ENCODE assay signal across 22 mouse cellular contexts in genomic region chr10:56474951-56475350, GRCm38 (mm10).
"Had no signal": no experiment of that assay in that cellular context is flagged by ENCODE, and none has a peak within 500 bp of the region (broad histone marks: within the 10 kb centered on the region; RNA-seq: fewer than 3 reads in every experiment).

No protein-coding gene starts in this region.

- H3K9ac ChIP-seq: limb, embryonic 12.5 days; limb, embryonic 15.5 days; liver, embryonic 14.5 days; liver, postnatal 0 days; lung, embryonic 14.5 days; midbrain, embryonic 13.5 days; neural tube, embryonic 13.5 days had no signal

- H3K27ac ChIP-seq: limb, embryonic 12.5 days; limb, embryonic 15.5 days; liver, embryonic 14.5 days; macrophage; midbrain, embryonic 10.5 days; midbrain, embryonic 13.5 days; neural tube, embryonic 13.5 days had no signal

- DNase-seq: kidney, adult 2 months; left cerebral cortex, postnatal 4 days; liver, postnatal 0 days; lung, embryonic 14.5 days; retina, postnatal 1 day; right cerebral cortex, postnatal 25 days; thymus, adult 18-20 months; thymus, postnatal 14 days; thymus, postnatal 4 days had no signal

- H3K9me3 ChIP-seq: limb, embryonic 12.5 days; limb, embryonic 15.5 days; midbrain, embryonic 10.5 days; midbrain, embryonic 13.5 days; neural tube, embryonic 13.5 days had no signal

- H3K4me1 ChIP-seq: limb, embryonic 12.5 days; limb, embryonic 15.5 days; midbrain, embryonic 10.5 days; midbrain, embryonic 13.5 days; neural tube, embryonic 13.5 days had no signal

- ATAC-seq: inflammation-experienced regulatory T-cells, adult 6 months; intestine, embryonic 16.5 days; liver, postnatal 0 days; lung, postnatal 0 days; midbrain, embryonic 13.5 days; midbrain, embryonic 16.5 days had no signal

- H3K4me3 ChIP-seq: limb, embryonic 12.5 days; limb, embryonic 15.5 days; midbrain, embryonic 10.5 days; midbrain, embryonic 13.5 days; myocyte; neural tube, embryonic 13.5 days had no signal

- H3K27me3 ChIP-seq: limb, embryonic 12.5 days; limb, embryonic 15.5 days; midbrain, embryonic 13.5 days; neural tube, embryonic 13.5 days had no signal

- H3K36me3 ChIP-seq: limb, embryonic 12.5 days; limb, embryonic 15.5 days; midbrain, embryonic 10.5 days; midbrain, embryonic 13.5 days; neural tube, embryonic 13.5 days had no signal

- H3K4me2 ChIP-seq: limb, embryonic 12.5 days; limb, embryonic 15.5 days; liver, embryonic 11.5 days; lung, embryonic 14.5 days; midbrain, embryonic 13.5 days; neural tube, embryonic 13.5 days had no signal
